Mouse (Mus musculus) retina, postnatal 1 day (tissue): ENCODE measurements at regions not wholly inside any gene's neighbourhood (a gene's known extent, or its start where the extent isn't known, plus 50 kb on each side); places are given as distances from the start of the nearest gene placed in this dataset.
"Not testable (repeated sequence)": the region's sequence is repeated elsewhere in the genome, so short reads cannot be mapped to it uniquely, and the experiment has no call there.

Experiments
- DNase-seq: peaks from one replicate; pipeline ENCODE4 v3.0.0-alpha.2; 2012

DNA sequence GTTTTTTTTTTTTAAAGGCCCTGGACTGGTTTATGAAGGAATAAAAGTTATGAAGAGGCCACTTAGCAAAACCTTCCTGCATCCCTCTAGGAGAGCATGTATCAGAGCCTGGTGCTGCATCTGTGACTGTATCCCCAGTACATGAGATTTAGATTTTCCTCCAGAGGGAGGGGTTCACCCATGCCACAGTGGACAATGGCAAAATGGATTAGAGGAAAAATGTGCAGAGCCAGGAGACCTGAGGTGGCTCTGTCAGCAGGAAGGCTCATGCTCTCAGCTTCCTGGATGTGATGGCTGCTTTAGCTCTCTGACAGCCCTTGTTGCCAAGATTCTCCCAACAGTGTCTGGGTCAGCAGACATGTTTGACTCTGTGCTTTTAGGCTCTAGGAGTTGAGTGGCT lies 298.2 kb downstream of the Eipr1 start:
- peak; percentile 30 for DNase-seq

DNA sequence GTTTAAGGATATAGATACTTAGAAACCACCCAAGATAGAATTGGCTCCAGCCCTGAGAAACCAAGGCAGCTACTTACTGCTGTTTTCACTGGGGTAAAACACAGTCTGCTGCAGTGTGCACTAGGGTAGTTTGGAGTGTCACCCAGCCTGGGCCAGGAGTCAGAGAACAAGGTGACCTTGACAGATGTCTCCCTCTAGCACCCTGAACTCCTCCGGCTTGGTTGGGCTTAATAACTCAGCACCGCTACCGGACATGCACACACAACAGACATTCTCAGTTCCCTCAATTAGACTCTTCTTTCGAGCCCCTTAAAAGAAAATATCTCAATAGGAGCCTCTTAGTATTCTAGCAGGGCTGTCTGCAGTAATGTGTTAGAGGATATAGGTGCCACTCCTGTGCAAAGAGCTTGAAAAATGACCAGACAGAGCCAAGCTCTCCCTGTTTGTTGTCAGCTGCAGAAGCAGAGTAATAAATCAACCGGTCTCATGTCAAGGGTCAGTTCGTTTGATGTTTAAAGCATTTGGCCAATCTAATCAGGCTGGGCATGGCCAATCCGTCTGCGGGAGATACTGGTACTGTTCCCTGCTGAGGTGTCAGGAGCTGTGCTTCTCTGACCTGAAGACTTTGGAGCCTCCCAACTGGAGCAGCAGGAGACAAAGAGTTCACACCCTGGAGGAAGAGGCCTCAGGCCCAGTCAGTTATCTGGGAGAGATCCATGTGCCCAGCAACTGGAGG lies 299.1 kb downstream of the Eipr1 start:
- DNase-seq: peak; percentile 27

DNA sequence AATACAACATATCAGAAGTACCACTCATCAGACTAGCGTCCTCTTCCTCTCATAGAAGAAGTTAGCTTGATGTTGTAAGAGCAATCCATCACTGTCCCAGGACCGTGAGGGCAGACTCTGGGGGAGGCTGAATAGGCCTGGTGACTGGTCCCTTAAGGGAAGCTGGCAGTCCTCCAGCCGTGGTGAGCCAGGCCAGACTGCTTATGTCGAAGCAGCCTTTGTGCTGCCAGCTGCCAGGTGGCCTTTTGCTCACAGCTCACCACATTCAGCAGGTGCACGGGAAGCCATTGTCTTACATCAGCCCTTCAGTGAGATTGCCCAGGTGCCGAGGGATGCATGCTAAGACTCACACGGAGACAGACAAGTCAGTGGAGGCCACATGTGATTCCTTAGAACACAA lies 302.8 kb downstream of the Eipr1 start:
- DNase-seq: peak; percentile 74

DNA sequence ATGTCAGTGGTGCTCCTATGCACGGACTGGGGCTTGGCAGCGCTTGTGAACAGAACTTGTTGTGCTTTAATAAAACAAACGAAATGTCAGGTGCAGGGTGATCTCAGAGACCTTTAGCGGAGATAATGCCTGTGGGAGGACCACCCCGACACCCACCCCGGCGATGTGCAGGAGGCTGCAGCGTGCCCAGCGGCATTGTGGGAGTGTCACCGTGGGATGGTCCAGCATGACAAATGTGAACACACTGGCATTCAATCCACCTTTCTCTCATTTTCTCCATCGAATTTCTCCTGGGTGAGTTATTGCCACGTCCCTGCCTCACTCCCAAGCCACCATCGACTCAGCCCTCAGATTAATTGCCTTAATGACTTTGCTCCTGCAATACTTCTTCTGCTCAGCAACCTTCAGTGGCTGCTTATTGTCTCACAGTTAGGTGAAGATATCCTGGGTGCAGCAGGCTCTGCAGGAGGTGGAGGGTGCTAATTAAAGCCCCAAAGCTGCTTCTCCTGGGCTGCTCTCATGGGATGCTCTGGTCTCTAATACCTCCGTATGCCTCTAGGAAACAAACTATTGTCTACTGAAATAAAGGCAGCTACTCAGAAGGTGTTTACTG lies 310.5 kb downstream of the Eipr1 start:
- no peak for DNase-seq

DNA sequence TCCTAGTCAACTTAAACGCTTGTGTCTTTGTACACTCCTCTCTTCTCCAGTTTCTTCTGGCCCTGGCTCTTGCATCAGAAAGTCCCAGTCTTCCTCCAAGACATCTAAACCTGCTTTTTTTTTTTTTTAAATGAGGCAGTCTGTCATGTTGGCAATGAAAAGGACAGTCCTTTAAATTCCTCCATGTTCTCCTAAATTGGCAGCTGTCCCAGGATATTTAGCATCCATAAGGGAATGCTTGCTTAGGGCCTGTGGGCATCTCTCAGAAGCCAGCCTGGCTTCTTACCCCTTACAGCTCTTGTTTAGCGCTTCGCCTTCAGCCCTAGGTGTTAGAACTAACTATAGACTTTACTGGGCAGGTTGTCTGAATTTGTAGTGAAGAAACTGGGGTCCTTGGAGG lies 311.2 kb downstream of the Eipr1 start:
- DNase-seq: no peak

DNA sequence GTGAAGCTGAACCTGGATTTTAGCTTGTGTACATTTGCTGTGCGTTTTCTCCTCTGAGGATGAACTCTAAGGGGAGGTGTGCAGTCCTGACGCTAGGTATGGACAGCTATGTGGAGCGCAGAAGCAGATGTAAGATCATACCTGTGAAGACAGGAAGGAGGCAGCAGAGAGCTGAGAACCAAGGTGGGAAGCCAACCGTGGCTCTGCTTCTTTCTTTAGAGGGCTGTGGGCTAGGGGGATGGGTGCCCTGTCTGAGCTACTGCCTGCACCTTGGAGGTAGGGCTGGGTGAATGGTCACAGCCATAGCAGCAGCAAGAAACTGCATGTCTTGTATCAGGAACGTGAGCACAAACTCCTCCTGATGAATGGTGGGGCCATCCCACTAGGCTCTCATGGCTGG lies 316.6 kb downstream of the Eipr1 start:
- DNase-seq: peak; percentile 61

DNA sequence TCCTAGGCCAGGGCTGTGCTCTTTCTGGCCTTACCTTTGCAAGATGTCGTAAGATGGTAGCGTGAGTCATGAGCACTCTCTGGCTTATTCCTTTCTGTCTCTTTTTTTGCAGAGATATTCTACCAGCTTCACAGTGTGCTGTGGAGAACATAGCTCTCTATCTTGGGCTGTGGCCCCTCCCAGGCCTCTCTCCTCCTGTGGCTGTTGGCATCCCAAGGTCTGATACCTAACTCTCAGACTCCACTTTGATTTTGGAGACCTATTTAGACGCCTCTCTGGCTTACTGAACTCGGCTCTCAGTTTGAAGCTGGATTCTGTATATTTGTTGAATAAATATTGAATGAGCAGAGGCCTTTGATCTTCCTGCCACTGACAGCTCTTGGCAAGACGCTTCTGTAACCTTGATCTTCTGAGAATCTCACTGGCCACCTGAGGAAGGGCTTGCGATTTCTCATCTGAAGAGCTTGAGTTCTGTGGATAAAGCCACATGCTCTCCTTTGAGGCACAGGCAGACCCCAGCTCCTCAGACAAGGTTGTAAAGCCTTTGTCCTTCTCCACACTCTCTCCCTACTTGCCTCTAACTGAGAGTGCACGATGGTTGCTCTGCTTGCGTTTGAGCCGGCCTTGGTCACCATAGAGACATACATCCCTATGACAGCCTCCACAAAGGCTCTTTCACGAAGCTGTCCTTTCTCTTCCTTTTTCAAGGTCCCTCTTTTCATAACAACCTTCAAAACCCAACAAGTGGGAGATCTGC lies 323.7 kb downstream of the Eipr1 start:
- DNase-seq: no peak

DNA sequence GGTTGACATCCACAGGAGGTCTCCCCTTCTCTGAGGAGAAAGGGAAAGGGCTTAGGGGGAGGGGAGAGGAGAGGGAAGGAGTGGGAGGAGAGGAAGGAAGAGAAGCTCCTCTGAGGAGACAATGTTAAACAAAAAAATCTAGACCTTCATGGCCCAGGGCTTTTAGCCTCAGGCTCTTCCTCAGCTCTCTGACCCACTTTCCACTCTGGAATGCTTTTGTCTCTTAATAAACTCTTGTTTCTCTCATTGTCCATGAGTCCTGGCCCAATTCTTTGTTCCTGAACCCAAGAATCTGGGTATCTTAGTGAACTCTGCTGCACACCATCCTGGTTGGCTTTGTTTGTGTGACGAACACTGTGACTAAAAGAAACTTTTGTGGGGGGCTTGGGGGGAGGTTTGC lies 325.0 kb downstream of the Eipr1 start:
- DNase-seq: peak; percentile 64

DNA sequence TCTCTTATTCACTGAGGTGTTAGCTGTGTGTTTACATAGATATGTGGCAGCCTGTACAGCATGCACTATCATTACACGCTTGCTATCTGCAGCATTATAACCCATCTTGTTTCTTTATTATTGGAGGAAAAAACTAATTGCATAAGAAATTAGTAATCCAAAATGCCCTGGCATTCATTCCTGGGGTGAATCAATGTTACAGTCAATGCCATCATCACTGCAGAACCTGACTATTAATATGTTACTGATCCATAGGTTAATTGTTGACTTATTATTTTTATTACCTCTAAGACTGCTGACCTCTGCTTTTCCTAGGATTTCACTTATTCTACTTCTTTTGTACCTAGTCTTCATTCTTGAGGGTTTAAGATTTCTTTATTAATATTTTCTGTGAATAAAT lies 327.4 kb downstream of the Eipr1 start:
- DNase-seq: no peak

DNA sequence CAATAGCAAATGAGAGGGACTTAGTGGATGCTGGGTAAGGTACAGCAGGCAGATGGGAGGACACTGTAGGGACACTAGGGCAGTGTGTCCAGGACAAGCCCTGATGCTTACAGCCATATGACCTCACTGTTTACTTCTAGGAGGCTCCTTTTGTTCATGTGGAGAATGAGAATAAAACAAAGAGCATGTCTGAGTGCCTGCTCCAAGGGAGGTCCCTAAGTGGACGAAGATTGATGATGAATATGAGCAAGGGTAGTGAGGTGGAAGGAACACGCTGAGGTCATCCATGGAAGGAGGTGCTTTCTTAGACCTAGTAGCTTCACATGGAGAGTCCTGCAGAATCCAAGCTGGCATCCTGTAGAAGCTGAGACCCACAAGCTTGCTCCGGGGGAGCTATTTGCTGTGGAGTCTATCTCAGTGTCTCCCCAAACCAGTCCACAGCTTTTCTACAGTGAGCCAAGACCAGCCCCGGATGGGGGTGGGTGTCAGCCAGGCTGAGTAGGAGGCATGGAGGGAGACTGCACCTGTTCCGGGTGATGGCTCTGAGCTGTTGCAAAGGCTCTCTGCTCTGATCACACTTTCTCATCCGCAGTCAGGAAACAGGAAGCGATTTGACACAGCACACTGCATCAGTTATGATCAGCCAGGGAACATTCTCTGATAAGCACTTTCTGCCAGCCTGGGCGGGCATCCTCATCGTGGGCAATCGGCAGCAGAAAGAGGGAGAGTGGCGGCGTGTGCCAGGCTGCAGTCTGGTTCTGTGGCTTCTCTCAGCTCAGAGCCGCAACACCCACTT lies 332.0 kb downstream of the Eipr1 start:
- DNase-seq: peak; percentile 96

DNA sequence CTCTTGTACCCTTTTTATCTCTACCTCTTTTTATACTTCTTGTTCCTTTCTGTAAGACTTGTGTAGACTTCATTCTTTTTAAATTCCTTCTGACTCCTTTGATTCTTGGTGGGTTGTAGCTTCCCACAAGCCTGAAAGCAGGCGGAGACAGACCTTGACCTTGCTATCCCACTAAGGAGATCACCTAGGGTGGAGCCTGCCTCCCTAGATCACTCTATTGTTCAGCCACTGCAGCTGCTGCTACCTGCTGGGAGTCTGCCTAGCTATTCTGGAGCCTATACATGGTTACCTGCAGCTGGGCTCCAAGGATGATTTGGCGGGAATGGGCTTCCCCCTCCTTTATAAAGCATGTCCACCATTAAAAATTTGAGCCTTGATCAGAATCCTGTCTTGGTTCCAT lies 335.6 kb downstream of the Eipr1 start:
- not testable (repeated sequence) for DNase-seq

DNA sequence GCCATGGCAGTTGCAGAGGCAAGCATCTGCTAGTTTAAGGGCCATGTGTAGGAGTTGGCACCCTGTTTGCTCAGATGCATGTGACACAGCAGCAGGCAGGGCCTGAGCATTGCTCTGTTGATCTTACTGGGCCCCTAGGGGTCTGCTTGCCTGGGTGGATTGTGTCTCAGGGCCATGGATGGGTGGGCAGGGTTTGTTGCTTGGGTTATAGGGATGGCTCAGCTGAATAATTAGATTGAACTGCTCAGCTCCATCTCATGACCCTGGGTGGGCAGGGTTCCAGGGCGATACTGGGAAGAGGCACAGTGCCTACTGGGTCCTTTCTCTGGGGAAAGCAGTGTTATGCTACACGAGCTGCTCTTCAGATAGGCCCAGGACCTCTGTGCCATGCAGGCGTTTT lies 338.0 kb downstream of the Eipr1 start:
- no peak for DNase-seq

DNA sequence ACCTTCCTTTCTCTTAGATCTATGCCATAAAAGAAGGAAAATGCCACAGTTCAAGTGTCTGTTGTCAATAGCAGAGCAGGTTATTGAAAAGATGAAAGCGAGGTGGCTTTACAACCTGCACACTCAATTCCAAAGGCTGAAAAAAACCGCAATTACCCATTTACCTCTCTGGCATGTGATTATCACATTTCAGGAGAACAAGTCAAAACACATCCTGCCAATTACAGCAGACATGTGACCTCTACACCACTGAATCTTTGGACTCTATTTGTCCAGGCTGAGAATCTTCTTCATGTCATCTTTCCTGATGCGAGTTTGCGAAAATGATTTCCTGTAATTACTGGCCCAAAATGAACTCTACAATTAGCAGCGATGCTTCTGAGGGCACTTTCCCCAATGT lies 338.8 kb downstream of the Eipr1 start:
- DNase-seq: no peak

DNA sequence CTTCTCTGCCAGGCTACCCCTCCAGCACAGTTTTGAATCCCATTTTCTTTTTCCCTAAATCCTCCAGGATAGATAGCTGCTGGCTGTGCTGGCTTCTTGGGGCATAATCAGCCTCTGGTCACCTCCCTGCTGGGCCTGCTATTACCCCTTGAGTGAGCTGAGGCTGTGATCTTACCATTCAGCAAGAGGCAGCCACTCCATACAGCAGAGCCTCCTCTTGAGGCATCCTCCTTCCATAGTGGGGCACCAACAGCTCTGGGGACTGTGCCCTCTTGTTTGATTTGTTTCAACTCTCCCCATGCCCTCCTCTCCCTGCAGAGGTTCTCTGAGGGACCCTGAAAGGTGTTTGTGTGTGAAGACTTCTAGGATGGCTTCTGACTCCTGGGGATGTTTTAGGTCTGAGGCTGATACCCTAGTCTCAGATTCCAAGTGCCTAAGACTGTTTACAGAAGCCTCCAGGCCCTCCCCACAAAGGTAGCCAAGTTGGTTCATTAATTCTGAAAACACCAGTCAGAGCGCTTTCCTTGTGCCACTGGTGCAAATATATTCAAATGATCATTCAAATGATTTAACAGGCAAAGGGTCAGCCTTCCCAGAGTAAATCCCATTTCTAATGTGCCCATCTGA lies 343.9 kb downstream of the Eipr1 start:
- DNase-seq: peak; percentile 32

DNA sequence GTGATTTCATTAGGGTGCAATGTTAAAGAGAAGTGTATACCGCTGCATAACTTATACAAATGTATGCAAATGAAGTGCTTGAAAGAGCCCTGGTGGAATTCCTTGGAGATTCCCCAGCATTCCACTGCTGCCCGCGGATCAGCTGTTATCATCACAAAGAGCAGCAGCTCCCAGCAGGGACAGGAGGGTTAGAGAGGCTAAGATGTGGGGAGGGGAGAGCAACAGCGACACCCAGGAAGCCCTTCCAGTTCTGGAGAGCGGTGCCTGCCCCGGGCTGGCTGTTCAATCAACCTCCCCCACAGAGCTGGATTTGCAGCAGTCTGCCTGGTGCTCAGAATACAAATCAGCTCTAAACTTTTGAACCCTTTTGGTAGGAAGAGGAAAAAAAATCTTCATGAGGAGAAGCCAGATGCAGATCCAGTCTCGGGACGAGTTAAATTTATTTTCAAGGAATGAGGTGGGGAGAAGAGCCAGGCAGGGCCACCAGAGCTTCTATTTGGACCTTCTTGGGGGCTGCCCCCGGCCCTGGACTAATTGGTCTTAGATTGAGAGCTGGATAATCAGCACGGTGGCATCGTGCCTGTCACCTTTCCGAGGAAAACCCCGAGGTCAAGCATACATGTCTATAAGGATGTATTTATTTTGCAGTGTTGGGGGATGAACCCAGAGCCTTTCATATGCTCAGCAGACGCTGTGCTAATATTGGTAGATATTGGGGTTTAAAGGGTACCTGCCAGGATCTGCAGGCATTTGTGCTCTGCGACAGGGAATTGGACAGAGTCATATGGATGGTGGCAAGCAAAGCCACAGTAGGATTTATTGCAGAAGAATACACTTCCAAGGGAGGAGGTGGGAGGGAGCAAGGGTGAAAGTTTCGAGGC lies 344.7 kb downstream of the Eipr1 start:
- peak; percentile 78 for DNase-seq

DNA sequence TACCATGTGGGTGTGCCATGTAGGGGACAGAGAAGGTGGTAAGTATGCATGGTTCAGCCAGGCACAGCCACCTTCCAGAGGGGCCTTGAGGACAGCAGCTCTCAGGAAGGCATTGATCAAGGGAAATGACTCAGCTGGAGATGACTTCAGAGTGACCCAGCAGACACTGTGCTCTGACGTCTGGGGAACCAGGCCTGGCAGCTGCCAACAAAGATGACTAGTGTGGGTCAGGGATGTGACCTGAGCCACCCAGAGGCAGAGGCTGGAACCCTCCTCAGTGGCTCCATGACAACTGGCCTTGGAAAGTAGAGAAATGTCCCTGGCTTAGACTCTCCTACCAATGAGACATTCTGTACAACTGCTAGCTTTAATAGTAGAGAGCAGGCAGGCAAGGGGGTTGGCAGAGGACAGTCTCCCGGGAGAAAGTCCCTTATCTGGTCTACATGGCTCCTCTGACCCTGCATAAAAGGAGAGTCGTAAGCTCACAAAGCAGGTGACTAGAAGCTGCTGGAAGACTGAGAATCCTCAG lies 348.5 kb downstream of the Eipr1 start:
- no peak for DNase-seq

DNA sequence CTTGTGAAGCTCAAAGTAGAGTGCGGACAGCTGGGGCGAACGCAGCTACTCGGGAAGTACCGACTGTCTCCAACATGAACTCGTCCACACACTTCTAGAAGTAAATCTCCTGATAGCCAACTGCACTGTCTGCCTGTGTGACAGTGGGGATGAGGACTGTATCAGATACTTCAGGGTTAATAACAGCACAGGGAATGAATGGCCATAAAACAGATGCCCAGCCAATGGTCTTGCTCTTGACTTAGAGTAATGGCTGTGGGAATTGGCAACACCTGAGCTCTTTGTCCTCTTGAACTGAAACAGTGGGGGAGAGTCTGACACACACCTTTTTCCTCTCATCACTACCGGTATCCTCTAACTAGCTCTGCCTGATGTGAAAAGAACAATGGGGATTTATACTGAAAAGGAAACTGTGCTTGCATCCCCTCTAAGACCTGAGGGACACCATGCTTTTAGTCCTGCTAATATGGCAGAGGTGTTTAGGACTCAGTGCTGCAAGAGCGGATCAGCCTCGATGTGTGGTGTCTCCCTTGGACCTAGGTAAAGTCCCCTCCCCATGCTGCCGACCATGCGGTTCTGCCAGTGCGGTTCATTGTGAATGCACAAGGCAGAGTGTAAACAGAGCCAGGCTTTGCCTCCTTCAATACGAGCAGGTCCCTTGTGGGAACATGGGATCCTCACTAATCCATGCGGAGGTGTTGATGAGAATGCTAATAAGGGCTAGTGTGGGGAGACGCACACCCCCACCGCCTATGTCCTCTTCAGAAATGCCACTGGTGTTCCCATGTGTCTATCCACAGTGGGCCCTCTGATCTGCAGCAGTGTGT lies 355.5 kb downstream of the Eipr1 start:
- DNase-seq: no peak

DNA sequence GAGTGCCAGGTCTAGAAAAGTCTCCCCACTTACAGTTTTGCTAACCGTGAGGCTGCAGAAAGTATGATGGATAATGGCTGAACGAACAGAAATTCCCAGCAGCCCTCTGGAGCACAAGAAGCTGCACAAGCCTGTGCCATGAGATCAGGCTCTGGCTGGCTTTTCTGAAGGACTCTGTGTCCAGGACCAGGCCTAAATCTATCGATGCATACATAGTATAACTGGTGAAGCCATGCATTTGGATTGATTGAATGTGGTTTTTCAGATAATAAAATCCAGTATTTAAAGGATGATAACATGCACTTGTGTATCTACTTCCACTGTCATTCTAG lies 356.1 kb downstream of the Eipr1 start:
- no peak for DNase-seq

DNA sequence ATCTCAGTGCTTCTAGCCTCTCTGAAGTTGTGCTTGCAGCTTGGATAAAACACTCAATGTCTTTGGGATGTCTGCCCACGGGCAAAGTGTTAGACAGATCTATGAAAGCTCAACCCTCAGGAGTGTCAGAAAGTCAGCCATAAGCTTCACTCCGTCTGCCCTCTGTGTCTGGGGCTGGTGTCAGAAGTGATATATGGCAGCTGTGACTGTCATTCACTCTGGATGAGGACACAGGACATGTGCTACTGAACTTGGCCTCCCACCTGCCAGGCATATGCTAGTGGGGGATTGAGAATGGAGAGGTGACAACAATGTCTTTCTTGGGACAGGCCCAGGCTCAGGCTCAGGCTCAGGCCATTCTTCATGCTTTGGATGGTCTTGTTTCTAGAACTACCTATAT lies 366.7 kb downstream of the Eipr1 start:
- no peak for DNase-seq

DNA sequence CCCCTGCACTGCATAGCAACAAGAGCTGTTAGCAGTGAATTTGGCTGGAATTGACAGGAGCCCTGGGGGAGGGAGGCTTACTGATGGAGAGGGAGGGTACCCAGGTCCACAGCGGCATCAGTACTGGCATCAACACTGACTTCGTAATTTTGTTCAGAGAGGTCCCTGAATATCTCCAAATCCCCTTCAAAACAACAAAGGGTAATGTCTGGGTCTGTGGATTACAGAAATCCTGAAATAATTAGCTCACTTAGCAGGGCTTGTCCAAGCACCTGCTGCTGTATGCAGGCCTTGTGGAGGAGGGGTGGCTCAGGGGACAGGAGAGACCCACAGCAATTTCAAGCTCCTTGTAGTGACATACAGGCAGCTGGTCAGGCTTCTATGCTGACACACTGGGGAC lies 369.6 kb downstream of the Eipr1 start:
- DNase-seq: peak; percentile 86

DNA sequence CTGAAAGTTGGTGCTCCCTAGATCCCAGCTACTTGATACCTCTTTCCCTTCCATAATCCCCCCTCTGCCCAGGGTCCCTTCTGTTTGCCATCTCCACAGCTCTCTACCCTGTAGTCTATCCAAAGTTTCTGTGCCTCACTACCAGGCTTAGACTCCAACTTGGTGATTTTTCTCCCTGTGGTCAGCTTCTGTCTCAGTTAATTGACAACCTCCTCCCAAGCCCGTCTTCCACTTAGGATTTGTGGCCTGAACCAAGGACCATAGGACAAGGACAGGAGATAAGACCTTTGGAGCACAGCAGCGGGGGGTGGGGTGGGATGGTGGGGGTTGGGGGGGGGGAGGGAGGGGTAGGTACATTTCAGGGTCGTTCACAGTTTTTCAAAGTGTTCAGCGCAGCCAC lies 371.3 kb downstream of the Eipr1 start:
- DNase-seq: no peak
